In the genomic region with DNA sequence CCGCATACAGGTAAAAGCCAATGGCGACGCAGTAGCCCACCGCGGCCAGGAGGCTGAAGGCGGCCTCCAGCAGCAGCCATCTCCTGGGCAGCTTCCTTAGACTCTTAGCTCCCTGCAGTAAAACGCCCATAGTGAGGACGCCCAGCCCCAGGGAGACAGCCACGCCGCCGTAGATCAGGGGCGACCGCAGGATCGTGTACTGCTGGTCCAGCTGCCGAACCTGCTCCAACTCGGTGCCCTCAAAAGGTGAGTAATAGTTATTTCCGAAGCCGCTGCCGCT, we compare ENCODE assay signal across 9 mouse cellular contexts. TPM values are rescaled to one million over a fixed set of nuclear protein-coding genes. Genes with fewer than 3 reads are reported as not detected.
DNase-seq lines count a peak whose midpoint lies in the region; ATAC-seq and TF ChIP-seq lines count a peak whose summit lies in the region.
"Had no signal": no experiment of that assay in that cellular context is flagged by ENCODE, and none has a peak within 500 bp of the region (broad histone marks: within the 10 kb centered on the region; RNA-seq: fewer than 3 reads in every experiment).

No protein-coding gene starts in this region.

- peak overlapping the region; percentile 63 for H3K4me2 ChIP-seq in forebrain, embryonic 11.5 days (ENCODE audit: low read depth, low read length, severe bottlenecking)
- peak overlapping the region; percentile 47 for H3K4me2 ChIP-seq in intestine, embryonic 14.5 days (ENCODE audit: low read length)
- H3K4me2 ChIP-seq in neural tube, embryonic 11.5 days (ENCODE audit: low read depth), result peak overlapping the region; percentile 49

- H3K4me3 ChIP-seq in forebrain, embryonic 11.5 days (ENCODE audit: low read depth, low read length), result peak overlapping the region; percentile 36
- H3K4me3 ChIP-seq in intestine, embryonic 14.5 days (ENCODE audit: low read depth, low read length), result peak overlapping the region; percentile 5
- H3K4me3 ChIP-seq in neural tube, embryonic 11.5 days (ENCODE audit: low read depth, low read length), result peak overlapping the region; percentile 30
- H3K4me3 ChIP-seq in thymus, adult 2 months (ENCODE audit: control insufficient read depth, insufficient read depth, low read length), result no peak overlapping the region

- no peak for TF ChIP-seq POLR2A in thymus, adult 2 months (IDR thresholded peaks at IDR 0.05; ENCODE audit: control insufficient read depth, extremely low read depth, insufficient read depth, low read length, poor library complexity)

- H3K9ac ChIP-seq in forebrain, embryonic 11.5 days (ENCODE audit: low read length), result peak overlapping the region; percentile 50
- H3K9ac ChIP-seq in intestine, embryonic 14.5 days (ENCODE audit: low read length), result no peak overlapping the region
- peak overlapping the region; percentile 39 for H3K9ac ChIP-seq in neural tube, embryonic 11.5 days (ENCODE audit: low read length)

- no peak for ATAC-seq in forebrain, embryonic 11.5 days (replicated peaks; ENCODE audit: low FRiP score)
- ATAC-seq in intestine, embryonic 14.5 days (replicated peaks; ENCODE audit: low FRiP score, low TSS enrichment, low read depth), result no peak
- ATAC-seq in neural tube, embryonic 11.5 days (ENCODE audit: insufficient read depth, low FRiP score, low TSS enrichment), result no peak

- intact Hi-C loops in left cerebral cortex, postnatal 36 days (cut with DNase I), result no loop called here
- intact Hi-C loops in left cerebral cortex, postnatal 14 days (cut with DNase I), result no loop called here

- H3K36me3 ChIP-seq in forebrain, embryonic 11.5 days (ENCODE audit: control insufficient read depth, insufficient read depth, low read length), result no peaks in the 10 kb centered on the region
- 0 out of 2 replicates have a peak, but pooled peaks cover 4% of the 10 kb centered on the region for H3K36me3 ChIP-seq in intestine, embryonic 14.5 days (ENCODE audit: control insufficient read depth, insufficient read depth, low read length)
- no peaks in the 10 kb centered on the region for H3K36me3 ChIP-seq in neural tube, embryonic 11.5 days (ENCODE audit: control insufficient read depth, insufficient read depth, low read length)
- no peaks in the 10 kb centered on the region for H3K36me3 ChIP-seq in thymus, adult 2 months (ENCODE audit: control insufficient read depth, insufficient read depth, low read length)

- H3K4me1 ChIP-seq in forebrain, embryonic 11.5 days (replicated peaks; ENCODE audit: control insufficient read depth, insufficient read depth, low read length), result peaks cover 3% of the 10 kb centered on the region; the same call in 1 of the 2 replicates
- 0 out of 2 replicates have a peak, but pooled peaks cover 3% of the 10 kb centered on the region for H3K4me1 ChIP-seq in intestine, embryonic 14.5 days (replicated peaks; ENCODE audit: control insufficient read depth, insufficient read depth, low read length)
- H3K4me1 ChIP-seq in neural tube, embryonic 11.5 days (ENCODE audit: control insufficient read depth, insufficient read depth, low read length), result peaks cover 4% of the 10 kb centered on the region; the same call in 1 of the 2 replicates
- H3K4me1 ChIP-seq in thymus, adult 2 months (replicated peaks; ENCODE audit: control insufficient read depth, insufficient read depth, low read length), result no peaks in the 10 kb centered on the region

- no peaks in the 10 kb centered on the region for H3K9me3 ChIP-seq in forebrain, embryonic 11.5 days (ENCODE audit: control insufficient read depth, low read length)
- no peaks in the 10 kb centered on the region for H3K9me3 ChIP-seq in intestine, embryonic 14.5 days (ENCODE audit: control insufficient read depth, low read length)
- H3K9me3 ChIP-seq in neural tube, embryonic 11.5 days (ENCODE audit: control insufficient read depth, low read length), result no peaks in the 10 kb centered on the region

- H3K27me3 ChIP-seq in forebrain, embryonic 11.5 days (ENCODE audit: control insufficient read depth, insufficient read depth, low read length), result peaks cover 6% of the 10 kb centered on the region; the same call in 1 of the 2 replicates
- peaks cover 28% of the 10 kb centered on the region for H3K27me3 ChIP-seq in intestine, embryonic 14.5 days (replicated peaks; ENCODE audit: control insufficient read depth, insufficient read depth, low read length)
- H3K27me3 ChIP-seq in neural tube, embryonic 11.5 days (ENCODE audit: control insufficient read depth, insufficient read depth, low read length), result peaks cover 8% of the 10 kb centered on the region
- H3K27me3 ChIP-seq in thymus, adult 2 months (ENCODE audit: control insufficient read depth, insufficient read depth, low read length), result no peaks in the 10 kb centered on the region

- H3K27ac ChIP-seq in forebrain, embryonic 11.5 days (ENCODE audit: low read depth, low read length), result no peak overlapping the region
- H3K27ac ChIP-seq in intestine, embryonic 14.5 days (ENCODE audit: low read depth), result no peak overlapping the region
- H3K27ac ChIP-seq in neural tube, embryonic 11.5 days (ENCODE audit: low read depth, low read length), result no peak overlapping the region
- no peak overlapping the region for H3K27ac ChIP-seq in thymus, adult 2 months (ENCODE audit: control insufficient read depth, insufficient read depth, low read length)

- no peak for TF ChIP-seq CTCF in thymus, adult 2 months (IDR thresholded peaks at IDR 0.05; ENCODE audit: borderline replicate concordance, control insufficient read depth, extremely low read depth, insufficient read depth, low read length, poor library complexity)

- WGBS in forebrain, embryonic 11.5 days, result 6% methylated on average over 19 of the region's 19 CpGs
- WGBS in intestine, embryonic 14.5 days, result 6% methylated on average over 19 of the region's 19 CpGs
- 3% methylated on average over 19 of the region's 19 CpGs for WGBS in neural tube, embryonic 11.5 days
- WGBS in thymus, adult 2 months, result 6% methylated on average over 19 of the region's 19 CpGs

- DNase-seq in left cerebral cortex, postnatal 36 days (ENCODE audit: low spot score in 2 of 2), result peak; percentile 42 to 48
- no peak for DNase-seq in left cerebral cortex, postnatal 14 days (ENCODE audit: low spot score in 2 of 2)
- DNase-seq in forebrain, embryonic 11.5 days (ENCODE audit: low spot score), result no peak
- DNase-seq in intestine, embryonic 14.5 days (ENCODE audit: low spot score), result no peak
- no peak for DNase-seq in neural tube, embryonic 11.5 days (ENCODE audit: low spot score)
- no peak for DNase-seq in right cerebral cortex, postnatal 4 days
- no peak for DNase-seq in thymus, adult 2 months
- no peak for DNase-seq in thymus, adult 18-20 months
- DNase-seq: gastrocnemius, postnatal 36 days had no signal

RNA-seq across cellular contexts. Expression of a gene that starts 13.8 kb away (rescaled TPM):
- total RNA-seq in left cerebral cortex, postnatal 36 days (2021), result under 1 TPM; 0.20 to 0.25 TPM
- under 1 TPM in 1 of 2 experiments, not detected in 1; 0.17 TPM for total RNA-seq in left cerebral cortex, postnatal 14 days (2021)
- polyA plus RNA-seq in forebrain, embryonic 11.5 days (2014; fragmentation: Nextera tagmentation; extraction: Ambion mirVana), result 0.65 and 1.1 TPM in 2 replicates
- 2.3 and 3.6 TPM in 2 replicates for polyA plus RNA-seq in intestine, embryonic 14.5 days (2014; fragmentation: Nextera tagmentation; extraction: Ambion mirVana)
- polyA plus RNA-seq in neural tube, embryonic 11.5 days (2014; fragmentation: Nextera tagmentation; extraction: Ambion mirVana), result 0.29 and 0.47 TPM in 2 replicates
- polyA plus RNA-seq in thymus, adult 2 months (2012; rRNA removed), result 0.43 and 0.50 TPM in 2 replicates
- total RNA-seq: gastrocnemius, postnatal 36 days had no signal

RNA-seq across cellular contexts. Expression of a gene that starts 42.0 kb away (rescaled TPM):
- not detected for total RNA-seq in left cerebral cortex, postnatal 36 days (2021)
- not detected for total RNA-seq in left cerebral cortex, postnatal 14 days (2021)
- not detected in 2 replicates for polyA plus RNA-seq in forebrain, embryonic 11.5 days (2014; fragmentation: Nextera tagmentation; extraction: Ambion mirVana)
- polyA plus RNA-seq in intestine, embryonic 14.5 days (2014; fragmentation: Nextera tagmentation; extraction: Ambion mirVana), result not detected in 2 replicates
- not detected in 2 replicates for polyA plus RNA-seq in neural tube, embryonic 11.5 days (2014; fragmentation: Nextera tagmentation; extraction: Ambion mirVana)
- 0.61 and 2.6 TPM in 2 replicates for polyA plus RNA-seq in thymus, adult 2 months (2012; rRNA removed)
- total RNA-seq: gastrocnemius, postnatal 36 days had no signal

Comparison
In these comparisons a context has a peak if more than half of its experiments do, and no peak if none do; other contexts are left out.
1. DNase-seq: peak in left cerebral cortex, postnatal 36 days (2 of 2); none in left cerebral cortex, postnatal 14 days (0 of 2), forebrain, embryonic 11.5 days (single experiment), intestine, embryonic 14.5 days (single experiment), neural tube, embryonic 11.5 days (single experiment), right cerebral cortex, postnatal 4 days (single experiment), thymus, adult 2 months (single experiment) and thymus, adult 18-20 months (0 of 2).
2. Peak in every context shown above with its lines, with median percentiles within 50 percentile points of each other: H3K4me2 ChIP-seq.